Mouse (Mus musculus) c-Kit-negative CD71-positive TER-119-positive erythroid progenitor cells, embryonic 14.5 days (primary cell): ENCODE measurements around the gene Elk3.

Experiments
- DNase-seq: peaks from one replicate; pipeline ENCODE4 v3.0.0-alpha.2; 2013; ENCODE audit warnings: low read depth, low spot score

The Elk3 gene

DNA sequence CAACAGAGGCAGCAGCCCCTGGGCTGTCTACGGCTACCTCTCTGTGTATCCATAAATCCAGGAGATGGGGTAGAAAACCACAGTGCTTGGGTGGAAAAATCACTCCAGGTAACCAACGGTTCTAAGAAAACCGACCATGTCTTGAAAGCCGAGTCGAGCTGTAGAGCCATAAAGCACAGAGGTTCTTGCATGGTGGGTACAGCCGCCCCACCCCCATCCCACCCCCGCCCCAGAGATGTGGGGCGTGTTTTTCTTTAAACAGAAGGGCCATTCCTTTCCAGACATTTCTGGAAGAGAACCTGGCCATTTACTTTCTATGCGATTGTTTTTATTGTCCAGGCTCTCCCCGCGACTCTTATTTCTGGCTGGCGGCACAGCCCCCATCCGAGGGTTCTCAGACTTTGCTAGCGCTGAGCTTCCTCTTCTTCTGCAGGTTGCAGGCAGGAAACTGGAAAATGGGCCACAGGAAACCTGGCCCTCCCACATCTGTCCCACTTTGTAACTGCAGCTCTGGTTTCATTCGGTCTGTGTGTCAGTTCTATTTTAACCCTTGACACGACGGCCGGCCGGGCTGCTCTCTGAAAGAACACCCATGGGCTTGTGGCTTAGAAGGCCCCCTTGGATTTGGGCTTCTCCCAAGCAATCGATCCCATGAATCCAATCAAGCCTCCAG is 16.3 kb downstream of the Elk3 start:
- no peak for DNase-seq

- DNase-seq: no peak
Measured at GRCm38 (mm10) chr10:93293621-93294020, 17.3 kb downstream of the Elk3 start.

- DNase-seq: peak; percentile 43
Measured at GRCm38 (mm10) chr10:93291843-93292242, 19.1 kb downstream of the Elk3 start.

GRCm38 (mm10) chr10:93291352-93291751 is 19.6 kb downstream of the Elk3 start:
- peak; percentile 15 for DNase-seq

DNA sequence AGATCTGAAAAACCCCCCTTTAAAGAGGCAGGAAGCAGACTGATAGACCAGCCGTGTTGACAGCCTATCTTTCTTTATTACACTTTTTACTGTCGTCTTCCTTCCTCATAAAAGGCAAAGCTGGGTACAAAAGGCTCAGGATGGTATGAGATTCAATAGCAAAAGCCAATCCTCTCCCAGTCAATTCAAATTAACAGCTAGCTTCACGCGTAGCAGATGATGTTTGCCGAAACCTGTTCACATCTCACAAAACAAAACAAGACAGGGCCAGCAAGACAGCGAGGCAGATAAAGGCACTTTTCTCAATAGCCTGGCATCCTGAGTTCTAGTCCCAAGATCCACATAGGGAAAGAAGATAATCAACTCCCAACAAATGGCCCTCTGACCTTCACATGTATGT is 21.5 kb downstream of the Elk3 start:
- no peak for DNase-seq

DNA sequence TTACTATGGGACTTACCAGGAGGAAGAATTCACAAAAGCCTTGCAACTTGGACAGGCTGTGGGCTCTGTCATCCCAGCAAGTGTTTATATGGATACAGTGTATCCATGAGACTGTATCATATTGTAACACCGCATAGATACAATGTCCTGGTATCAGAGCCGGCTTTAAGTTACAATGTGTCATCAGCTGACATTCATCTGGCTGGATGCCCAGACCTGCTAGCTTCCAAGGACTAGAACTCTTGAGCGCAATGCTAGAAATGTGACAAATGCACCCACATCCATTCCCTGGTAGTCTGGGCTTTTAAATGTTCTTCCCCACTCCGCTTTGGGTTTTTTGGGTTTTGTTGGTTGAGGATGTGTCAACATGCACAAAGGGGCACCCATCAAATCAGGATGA is 22.6 kb downstream of the Elk3 start:
- no peak for DNase-seq

DNA sequence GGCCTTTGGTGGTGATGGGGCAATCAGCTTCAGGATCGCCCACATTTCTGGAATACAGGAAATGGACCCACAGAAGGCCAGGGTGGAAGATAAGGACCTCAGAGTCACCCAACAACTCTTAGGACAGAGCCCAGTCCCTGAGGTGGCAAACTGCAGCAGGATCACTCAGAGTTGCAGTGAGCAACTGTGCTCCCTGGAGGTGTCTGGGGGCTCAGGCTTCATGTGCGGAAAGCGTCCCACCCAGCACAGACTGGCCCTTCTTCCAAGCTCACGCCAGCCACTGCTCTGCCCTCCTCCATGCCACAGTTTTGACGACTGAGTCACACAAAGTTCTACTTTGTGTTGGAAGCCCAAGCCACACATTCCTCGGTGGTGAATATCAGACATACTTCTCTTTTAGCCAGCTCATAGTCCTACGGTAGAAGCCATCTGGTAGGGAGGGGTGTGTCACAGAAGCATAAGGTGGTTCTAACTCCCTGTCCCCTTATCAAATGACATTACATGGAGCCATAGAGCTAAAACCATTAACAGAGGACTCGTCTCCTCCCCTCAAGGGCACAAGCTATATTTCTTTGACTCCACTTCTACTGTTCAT is 23.3 kb downstream of the Elk3 start:
- no peak for DNase-seq

DNA sequence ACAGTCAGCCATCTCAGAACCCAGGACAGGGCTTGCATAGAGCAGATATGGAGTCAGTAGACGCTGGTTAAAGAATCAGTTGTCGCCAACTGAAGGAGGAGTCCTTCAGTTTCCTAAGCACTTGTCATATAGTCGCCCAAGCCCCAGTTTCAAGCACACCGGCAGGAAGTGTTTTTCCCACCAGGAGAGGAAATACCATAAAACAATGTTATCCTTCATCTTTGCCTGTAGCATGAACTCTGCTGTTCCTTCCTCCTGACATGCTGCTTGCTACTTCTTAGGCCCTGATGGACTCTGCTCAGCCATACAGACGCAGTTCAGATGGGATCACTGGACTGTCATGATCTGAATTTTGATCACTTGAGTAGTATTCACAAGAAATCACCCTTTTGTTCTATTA is 25.4 kb downstream of the Elk3 start:
- DNase-seq: no peak

- peak; percentile 1 for DNase-seq
Measured at GRCm38 (mm10) chr10:93283258-93283657, 27.7 kb downstream of the Elk3 start.

DNA sequence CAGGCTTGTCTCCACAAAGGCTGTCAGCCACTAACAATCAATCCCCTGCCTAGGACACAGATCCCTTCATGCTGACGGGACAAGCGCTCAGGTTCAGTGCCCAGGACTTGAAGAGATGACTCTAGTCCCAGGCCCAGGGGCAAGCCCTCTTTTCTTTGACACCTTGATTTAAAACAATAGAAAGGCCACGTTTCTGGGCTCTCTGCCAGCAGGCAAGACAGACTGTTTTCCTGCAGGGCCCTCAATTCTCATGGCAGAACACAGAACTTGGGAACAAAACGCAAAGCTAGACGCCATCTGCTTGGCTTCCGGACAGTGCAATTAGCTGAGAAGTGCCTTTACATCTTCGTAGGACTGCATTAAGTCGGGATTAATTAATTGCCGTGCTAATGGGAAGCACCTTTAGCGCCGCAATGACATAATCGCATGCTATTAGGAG is 28.4 kb downstream of the Elk3 start:
- DNase-seq: no peak

DNA sequence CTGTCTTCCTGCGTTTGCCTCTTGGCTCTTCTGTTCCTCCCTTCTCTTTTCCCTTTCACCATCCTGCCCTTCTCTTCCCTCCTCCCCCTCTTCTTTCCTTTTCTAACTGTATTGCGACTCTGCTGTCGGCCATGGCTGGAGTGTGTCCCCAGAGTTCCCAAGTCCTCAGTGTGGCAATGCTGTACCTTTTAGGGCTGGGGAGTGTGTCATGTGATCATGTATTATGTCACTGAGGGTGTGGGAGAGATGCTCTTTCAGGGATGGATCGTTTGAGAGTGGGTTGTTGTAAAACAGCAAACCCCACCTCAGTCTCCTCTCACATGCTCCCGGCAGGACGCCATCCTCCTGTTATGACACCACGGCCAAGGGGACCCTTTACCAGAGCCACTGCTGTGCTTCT is 29.8 kb downstream of the Elk3 start:
- no peak for DNase-seq

DNA sequence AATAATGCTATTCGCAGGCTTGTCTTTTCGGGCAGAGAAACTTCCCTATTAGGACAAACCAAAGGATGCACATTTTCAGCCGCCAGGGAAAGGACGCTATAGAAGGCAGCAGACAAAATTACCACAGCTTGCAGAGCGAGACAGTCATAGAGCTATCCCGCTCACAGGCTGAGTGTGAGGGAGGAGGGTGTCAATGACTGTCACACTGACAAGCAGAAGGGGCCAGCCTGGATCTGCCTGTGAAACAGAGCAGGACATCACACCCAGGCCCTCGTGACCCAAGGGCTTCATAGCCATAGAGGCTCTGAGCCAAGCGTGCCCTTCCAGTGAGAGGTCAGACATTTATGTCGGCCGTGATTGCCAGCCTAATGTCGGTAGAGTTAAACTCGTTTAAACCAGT is 30.3 kb downstream of the Elk3 start:
- no peak for DNase-seq

- no peak for DNase-seq
Measured at GRCm38 (mm10) chr10:93279062-93279461, 31.9 kb downstream of the Elk3 start.

DNA sequence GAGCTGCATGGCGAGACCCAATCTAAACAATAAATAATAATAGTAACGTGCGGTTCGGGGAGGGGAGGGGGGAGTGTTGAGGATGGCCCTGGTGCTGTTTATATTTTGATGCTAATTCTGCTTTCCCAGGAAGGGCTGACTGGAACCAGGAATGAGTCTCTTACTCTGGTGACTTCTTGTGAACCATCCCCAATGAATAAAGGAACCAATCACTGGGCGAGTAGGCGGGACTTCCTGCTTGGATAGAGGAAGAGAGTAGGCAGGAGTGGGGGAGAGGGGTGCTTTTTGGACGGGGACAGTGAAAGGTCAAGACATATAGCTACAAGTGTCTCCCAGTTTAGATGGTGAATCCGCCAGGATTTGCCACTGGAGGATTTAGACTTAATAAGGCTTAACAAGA is 32.6 kb downstream of the Elk3 start:
- DNase-seq: no peak

DNA sequence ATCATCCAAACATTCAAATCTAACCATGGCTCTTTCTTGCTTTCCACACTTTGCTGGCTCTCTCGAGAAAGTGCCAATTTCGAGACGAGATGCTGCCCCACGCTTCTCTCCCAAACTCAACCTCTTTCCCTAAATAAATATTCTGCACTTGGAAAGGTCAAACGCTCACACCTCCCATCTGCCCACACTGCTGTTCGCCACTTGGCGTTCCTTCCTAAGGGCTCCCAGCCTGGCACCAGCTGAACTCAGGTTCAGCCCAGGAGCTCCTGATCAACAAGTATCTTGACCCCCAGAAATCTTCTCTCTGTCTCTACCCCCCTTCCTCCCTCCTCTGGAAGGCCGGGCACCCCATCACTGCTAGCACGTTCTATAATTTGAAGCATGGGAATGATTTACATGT is 34.1 kb downstream of the Elk3 start:
- no peak for DNase-seq

DNA sequence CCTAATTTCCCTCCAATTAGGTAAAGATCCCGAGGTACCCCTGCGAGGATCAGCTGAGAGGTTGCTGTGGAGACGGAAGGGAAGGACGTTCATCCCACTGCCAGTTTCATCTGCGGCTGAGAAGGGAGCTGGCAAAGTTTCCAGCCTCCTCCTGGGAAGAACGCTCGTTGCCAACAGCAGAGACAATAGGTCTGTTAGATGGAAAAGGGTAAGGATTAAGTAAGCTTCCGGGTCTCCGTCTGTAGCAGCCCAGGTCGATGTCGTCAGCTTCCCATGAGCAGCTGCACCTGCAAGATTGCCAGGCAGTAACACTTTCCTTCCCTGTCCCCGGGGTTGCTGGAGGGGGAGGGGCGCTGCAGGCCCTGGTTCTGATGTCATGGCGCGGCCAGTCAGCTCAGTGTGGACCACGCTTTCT is 34.6 kb downstream of the Elk3 start:
- DNase-seq: no peak

DNA sequence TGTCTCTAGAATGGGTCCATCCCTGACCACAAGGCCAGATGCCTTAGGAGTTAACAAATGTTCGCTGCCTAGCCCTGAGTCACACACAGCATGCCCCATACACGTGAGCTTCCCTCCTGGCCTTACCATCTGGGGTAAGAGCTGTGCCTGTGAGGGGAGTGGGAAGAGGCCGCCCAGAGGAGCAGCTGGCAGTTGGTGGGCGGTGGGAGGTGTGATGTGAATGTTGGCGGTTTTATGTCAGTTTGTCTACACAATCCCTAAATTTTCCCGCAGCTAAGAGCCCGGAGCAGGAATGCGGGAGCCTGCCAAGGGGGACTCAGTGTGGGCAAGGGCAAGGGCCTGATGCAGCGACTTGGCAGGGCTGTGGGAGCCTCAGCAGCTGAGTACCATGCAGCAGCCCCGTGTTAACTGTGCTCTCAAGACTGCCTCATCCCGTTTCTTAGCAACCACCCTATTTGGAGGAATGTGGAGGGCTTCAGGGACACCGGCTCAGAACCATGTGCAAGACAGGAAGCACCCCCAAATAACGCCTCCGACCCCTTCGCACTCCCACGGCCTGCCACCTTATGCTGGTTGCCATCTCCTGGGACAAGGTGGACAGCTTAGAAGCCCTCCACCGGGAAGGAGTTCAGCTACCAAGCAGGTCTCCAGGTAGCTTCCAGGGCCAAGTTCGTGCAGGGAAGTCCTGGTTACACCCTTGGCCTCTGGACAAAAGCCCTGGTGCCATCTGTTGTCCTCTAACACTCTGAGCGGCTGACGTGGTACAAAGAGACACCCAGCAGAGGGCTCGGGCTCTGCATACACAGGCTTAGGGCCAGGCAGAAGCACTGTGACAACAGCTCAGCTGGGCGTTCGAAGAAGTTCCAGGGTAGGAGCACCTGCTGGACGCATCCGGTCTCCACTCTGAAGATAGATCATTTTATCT is 35.5 kb downstream of the Elk3 start:
- no peak for DNase-seq

DNA sequence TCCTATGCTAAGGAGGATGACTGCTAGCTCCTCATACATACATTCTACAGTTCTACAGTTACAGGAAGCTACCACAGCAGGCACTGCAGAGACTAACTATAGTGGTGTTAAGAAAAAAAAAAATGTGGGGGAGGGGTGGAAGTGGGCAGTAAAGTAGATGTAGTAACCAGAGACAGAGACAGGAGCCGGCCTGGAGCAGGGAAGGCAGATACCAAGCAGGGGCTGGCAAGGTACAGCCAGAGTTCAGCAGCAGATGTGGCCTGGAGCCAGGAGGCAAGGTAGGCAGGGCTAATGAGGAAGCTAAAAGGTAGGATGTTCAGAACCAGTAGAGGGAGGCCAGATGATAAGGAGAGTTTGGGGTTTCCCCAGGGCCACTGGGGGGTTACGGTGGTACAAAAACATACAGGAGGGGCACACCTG is 36.6 kb downstream of the Elk3 start:
- DNase-seq: no peak

GRCm38 (mm10) chr10:93272986-93273982 is 37.7 kb downstream of the Elk3 start:
- no peak for DNase-seq

GRCm38 (mm10) chr10:93271831-93272230 is 39.1 kb downstream of the Elk3 start:
- no peak for DNase-seq

- no peak for DNase-seq
Measured at GRCm38 (mm10) chr10:93270889-93271460, 40.0 kb downstream of the Elk3 start.
